Mouse (Mus musculus) C2C12 (cell line): ENCODE results near the gene Olfr49. TPM values are rescaled to one million over a fixed set of nuclear protein-coding genes. Genes with fewer than 3 reads are reported as not detected.

Experiments used
- H3K27me3 ChIP-seq: one replicate; pipeline ENCODE4 v1.6.1; 2011; ENCODE audit not compliant: control insufficient read depth, insufficient read depth, insufficient read length
- H3K36me3 ChIP-seq: one replicate; pipeline ENCODE4 v1.6.1; 2011; ENCODE audit not compliant: control insufficient read depth, insufficient read depth
- H3K4me3 ChIP-seq: one replicate; pipeline ENCODE4 v1.5.1; 2011; ENCODE audit warnings: mild to moderate bottlenecking, control low read depth; ENCODE audit not compliant: poor library complexity, insufficient read depth, severe bottlenecking
- H3K79me2 ChIP-seq: one replicate; pipeline ENCODE4 v1.6.1; 2011; ENCODE audit not compliant: control insufficient read depth, insufficient read depth
- H3K79me3 ChIP-seq: one replicate; pipeline ENCODE4 v1.6.1; 2011; ENCODE audit warnings: low read depth, control low read depth
- H3ac ChIP-seq: one replicate; pipeline ENCODE3; 2011; ENCODE audit warnings: low read depth; ENCODE audit not compliant: control insufficient read depth, insufficient read length
- CEBPB ChIP-seq: IDR thresholded peaks from one replicate; pipeline ENCODE4 v1.6.1; 2011; ENCODE audit warnings: low read depth, mild to moderate bottlenecking, control low read depth, moderate library complexity
- CTCF ChIP-seq: IDR thresholded peaks from one replicate; pipeline ENCODE4 v1.5.1; 2011; ENCODE audit not compliant: control insufficient read depth, insufficient read depth, insufficient read length
- FOSL1 ChIP-seq: IDR thresholded peaks from one replicate; pipeline ENCODE4 v1.8.0; 2011; ENCODE audit warnings: mild to moderate bottlenecking, low read length; ENCODE audit not compliant: poor library complexity, insufficient read depth, severe bottlenecking
- MAX ChIP-seq: IDR thresholded peaks from one replicate; pipeline ENCODE4 v1.6.1; 2011; ENCODE audit warnings: mild to moderate bottlenecking, control low read depth
- MYOD1 ChIP-seq: IDR thresholded peaks from one replicate; pipeline ENCODE4 v1.6.1; 2011; ENCODE audit warnings: low read depth; ENCODE audit not compliant: control insufficient read depth, insufficient read length
- MYOG ChIP-seq: IDR thresholded peaks from one replicate; pipeline ENCODE4 v1.6.1; 2011; ENCODE audit not compliant: control insufficient read depth, insufficient read length; ENCODE audit errors: extremely low read depth
- USF1 ChIP-seq: IDR thresholded peaks from one replicate; pipeline ENCODE4 v1.6.1; 2011; ENCODE audit warnings: low read depth, mild to moderate bottlenecking, control low read depth, moderate library complexity
- long read RNA-seq, 2 experiments: library from polyadenylated mRNA; unstranded; transcript quantifications; one replicate each; pipeline ENCODE4 v2.0.0; 2019 to 2020
- polyA plus RNA-seq: library from polyadenylated mRNA; unstranded; fragments of >200 nt; fragmentation: generic; extraction: Trizol; gene quantifications from one replicate; pipeline ENCODE4 v1.2.1, GENCODE M21; 2012; ENCODE audit warnings: missing spikeins

Gene Olfr49
- polyA plus RNA-seq: not detected
- long read RNA-seq, experiment 1: 0 reads
- long read RNA-seq, experiment 2: 0 reads

DNA sequence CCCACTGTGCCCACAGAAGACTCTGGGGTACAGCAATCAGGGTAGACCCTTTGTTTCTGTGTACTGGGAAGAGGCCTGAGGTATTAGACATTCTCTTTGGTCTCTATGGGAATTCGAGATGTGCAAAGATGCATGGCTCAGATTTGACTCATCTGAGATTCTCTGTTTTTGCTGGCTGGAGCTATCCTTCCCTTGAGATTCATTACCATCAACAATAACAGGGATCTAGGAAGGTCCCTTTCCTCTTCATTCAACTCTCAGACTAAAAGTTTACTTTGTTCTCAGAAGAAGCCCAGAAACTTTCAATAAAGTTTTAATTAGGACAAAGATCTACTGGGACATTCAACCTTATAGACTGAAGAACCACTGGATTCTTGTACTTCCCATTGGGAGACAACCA, at the start of gene Olfr49:
Gene Olfr49 (minus strand): TSS at position 101 of the 400 bp plus-strand sequence.
- Histone ChIP-seq H3ac (no peak within 1 kb of the TSS), H3K27me3 (peaks cover 6% of the 10 kb centered on the region), H3K4me3 (no peak within 1 kb of the TSS), H3K79me2 (no peaks in the 10 kb centered on the region), H3K36me3 (no peaks in the 10 kb centered on the region), H3K79me3 (no peaks in the 10 kb centered on the region)
- TF ChIP-seq MAX (no peak), USF1 (no peak), CTCF (no peak), FOSL1 (no peak), MYOD1 (no peak)

DNA sequence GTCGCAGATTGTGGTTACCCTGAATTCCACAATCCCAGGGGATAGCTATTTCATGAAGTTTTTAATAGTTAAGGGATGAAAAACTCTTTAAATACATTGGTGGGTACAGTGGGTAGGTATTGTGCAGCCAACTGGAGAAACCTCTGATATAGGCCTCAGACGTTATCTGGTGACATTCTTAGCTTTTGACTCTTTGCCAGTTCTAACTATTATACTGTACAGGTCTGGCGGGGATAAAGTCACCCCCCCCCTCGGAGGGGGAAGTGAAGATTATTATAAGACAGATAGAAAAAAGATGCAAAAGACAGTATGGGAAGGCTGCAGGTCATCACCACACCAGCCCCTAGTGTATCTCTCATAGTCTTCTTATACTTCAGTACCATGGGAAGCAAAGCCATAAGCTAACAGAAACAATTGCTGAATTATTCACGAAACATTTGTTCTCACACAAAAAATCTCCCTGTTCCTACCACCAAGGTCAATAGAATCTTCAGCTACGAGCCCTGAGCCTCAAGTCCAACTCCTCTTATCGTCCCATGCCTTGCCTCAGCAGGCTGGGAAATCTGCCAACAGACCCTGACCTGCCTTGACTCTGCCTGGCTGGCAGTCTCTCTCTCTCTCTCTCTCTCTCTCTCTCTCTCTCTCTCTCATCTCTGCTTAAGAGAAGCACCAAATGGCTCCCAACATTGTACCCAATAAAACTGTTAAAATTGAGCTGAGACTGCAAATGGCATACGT, 48.9 kb upstream of the Olfr49 start:
- Histone ChIP-seq H3K79me2 (no peaks in the 10 kb centered on the region), H3K79me3 (no peaks in the 10 kb centered on the region), H3K36me3 (no peaks in the 10 kb centered on the region), H3ac (no peak overlapping the region), H3K4me3 (no peak overlapping the region), H3K27me3 (peaks cover 3% of the 10 kb centered on the region)
- TF ChIP-seq USF1 (no peak), CEBPB (no peak), CTCF (no peak), MYOG (no peak), FOSL1 (no peak), MYOD1 (no peak), MAX (no peak)

DNA sequence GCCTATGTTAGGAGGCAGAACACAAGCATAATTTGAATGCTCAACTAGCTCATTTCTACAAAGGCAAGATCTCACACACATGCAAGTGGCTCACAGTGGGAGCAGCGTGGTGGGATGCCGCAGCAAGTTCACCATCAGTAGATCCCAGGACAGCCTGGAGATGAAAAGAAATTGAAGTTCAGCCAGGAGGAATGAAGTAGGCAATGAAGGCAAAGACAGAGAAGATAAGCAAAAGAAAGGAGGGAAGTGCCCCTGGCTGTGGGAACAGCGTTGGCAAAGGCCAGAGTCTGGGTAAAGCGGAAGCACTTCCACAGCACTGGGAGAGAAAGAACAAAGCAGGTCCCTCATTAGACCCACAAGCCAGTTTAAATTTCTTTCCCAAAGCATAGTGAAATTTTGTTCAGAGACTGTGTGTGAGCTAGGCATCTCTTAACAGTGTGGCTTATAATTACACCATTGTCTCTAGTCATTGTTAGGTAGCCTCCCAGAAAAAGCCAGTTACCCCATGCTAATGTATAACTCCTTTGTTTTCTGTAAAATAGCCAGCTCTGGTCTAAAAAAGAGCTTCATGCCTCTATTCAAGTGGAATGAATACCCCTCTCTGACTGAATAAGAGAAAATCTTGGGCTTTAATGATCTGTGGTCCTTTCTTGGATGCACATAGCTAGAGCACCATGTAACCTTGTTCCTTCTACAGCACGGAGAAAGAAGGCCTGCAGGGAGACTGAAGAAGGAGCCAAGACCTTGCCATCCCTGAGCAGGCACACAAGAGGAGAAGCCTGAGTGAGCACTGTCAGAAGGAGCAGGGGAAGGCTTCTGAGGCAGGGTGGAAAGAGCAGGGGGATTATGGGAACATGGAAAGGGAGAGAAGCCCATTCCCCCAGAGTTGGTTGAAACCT, 47.7 kb upstream of the Olfr49 start:
- no peak overlapping the region for H3ac ChIP-seq
- no peaks in the 10 kb centered on the region for H3K36me3 ChIP-seq
- no peak overlapping the region for H3K4me3 ChIP-seq
- no peaks in the 10 kb centered on the region for H3K79me2 ChIP-seq
- H3K27me3 ChIP-seq: peaks cover 3% of the 10 kb centered on the region
- H3K79me3 ChIP-seq: no peaks in the 10 kb centered on the region
- TF ChIP-seq CEBPB (no peak), FOSL1 (no peak), MYOD1 (no peak), USF1 (no peak), CTCF (no peak), MYOG (no peak), MAX (no peak)

DNA sequence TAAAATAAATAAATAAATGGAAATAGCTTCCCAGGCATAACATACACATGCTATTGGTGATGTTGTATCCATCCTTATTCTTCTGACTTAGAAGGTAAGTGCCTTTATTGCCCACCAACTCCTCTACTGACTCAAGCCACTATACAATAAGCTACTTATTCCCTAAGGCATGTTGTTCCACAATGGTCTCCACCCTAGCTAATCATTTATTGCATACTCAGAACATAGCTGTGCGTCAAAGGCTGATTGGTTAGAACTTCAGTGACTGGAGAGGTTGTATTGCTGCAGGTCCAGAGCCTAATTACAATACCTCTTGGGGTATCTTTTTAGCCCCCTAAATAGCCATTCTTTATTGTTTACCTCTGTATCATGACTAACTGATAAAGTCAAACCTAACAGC, 46.4 kb upstream of the Olfr49 start:
- Histone ChIP-seq H3K79me3 (no peaks in the 10 kb centered on the region), H3K79me2 (no peaks in the 10 kb centered on the region), H3K36me3 (no peaks in the 10 kb centered on the region), H3ac (no peak overlapping the region), H3K4me3 (no peak overlapping the region), H3K27me3 (peaks cover 3% of the 10 kb centered on the region)
- TF ChIP-seq CEBPB (no peak), USF1 (no peak), CTCF (no peak), MAX (no peak), MYOD1 (no peak), MYOG (no peak), FOSL1 (no peak)

DNA sequence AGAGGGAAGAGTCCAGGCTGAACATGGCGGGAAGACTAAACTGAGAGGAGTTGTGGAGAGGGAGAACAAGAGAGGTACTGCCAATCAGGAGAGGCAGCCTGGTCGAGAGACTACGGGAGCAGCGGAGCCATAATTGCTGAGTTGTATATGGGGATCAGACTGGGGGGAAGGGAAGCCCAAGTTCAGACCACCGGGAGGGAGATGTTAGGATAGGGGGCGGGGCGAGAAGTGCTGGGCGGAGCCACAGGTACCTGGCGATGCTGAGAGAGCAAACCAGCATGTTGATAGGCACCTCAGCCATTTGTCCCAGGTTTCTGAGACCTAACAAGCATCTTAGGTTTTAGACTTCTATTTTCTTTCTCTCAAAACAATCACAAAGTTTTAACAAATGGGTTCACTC, 44.5 kb upstream of the Olfr49 start:
- Histone ChIP-seq H3K79me2 (no peaks in the 10 kb centered on the region), H3K36me3 (no peaks in the 10 kb centered on the region), H3K79me3 (no peaks in the 10 kb centered on the region), H3K4me3 (no peak overlapping the region), H3K27me3 (peaks cover 3% of the 10 kb centered on the region), H3ac (no peak overlapping the region)
- TF ChIP-seq FOSL1: no peak
- TF ChIP-seq MAX: no peak
- no peak for TF ChIP-seq CTCF
- no peak for TF ChIP-seq CEBPB
- no peak for TF ChIP-seq USF1
- no peak for TF ChIP-seq MYOD1
- TF ChIP-seq MYOG: no peak
